Mouse (Mus musculus): Measurements from ENCODE around the gene Atp6v0a4. TPM values are rescaled to one million over a fixed set of nuclear protein-coding genes. Genes with fewer than 3 reads are reported as not detected.

The Atp6v0a4 gene
- 1 to 10 TPM; 4.5 to 4.6 TPM for total RNA-seq (2021)
- long read RNA-seq, partial matches to known transcripts: 2 of 2 reads
- long read RNA-seq, other reads (novel, unspliced or antisense): 0 of 2 reads

DNA sequence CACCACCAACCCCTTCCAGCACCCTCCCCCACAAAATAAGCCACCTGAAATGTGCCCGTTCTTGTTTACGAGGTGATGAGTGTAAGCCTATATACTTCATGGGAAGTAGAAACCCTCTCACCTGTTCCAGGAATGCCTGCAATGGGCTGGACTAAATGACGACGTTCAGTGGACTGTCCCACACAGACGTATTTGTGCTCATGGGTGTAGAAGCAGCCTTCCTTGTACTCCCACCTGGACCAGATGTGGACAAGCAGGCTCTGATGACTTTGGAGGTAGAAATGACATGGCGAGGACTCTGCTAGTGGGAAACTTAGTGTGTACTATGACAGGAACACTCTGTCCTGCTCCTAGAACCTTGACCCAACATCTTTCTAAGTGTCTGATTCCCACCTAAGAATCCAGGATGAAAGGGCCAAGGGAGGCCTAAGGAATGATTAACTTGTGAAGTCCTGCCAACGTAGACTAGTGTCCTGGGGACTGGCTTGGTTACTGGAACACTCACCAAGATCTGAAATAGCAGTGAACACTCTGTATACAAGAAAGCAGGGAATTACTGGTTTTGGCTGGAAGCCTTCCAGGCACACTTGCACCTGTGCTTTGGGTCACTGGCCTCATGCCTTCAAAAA is at the start of gene Atp6v0a4:
Atp6v0a4 (minus strand) TSS at position 380 of the 629 bp plus-strand sequence.
- DNase-seq (ENCODE audit: low spot score in 2 of 2): no peak

DNA sequence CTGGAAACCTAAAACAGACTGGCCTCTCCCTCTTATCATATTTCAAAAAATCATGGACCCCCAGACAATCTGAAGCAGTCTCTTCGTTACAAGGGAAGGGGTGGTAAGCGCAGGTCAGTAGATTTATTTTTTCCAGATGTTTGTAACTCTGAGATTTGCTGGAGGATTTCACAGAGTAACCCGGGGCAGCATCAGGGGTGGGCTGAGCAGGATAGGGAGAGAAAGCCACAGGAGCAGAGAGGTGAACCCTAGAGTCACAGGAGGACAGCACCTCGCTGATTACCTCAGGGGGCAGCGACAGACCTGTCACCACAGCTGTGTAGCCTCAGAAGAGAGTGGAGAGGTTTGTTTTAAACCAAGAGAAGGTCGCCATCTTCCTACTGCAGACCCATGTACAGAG is 41.0 kb upstream of the Atp6v0a4 start:
- DNase-seq (ENCODE audit: low spot score in 2 of 2): no peak

DNA sequence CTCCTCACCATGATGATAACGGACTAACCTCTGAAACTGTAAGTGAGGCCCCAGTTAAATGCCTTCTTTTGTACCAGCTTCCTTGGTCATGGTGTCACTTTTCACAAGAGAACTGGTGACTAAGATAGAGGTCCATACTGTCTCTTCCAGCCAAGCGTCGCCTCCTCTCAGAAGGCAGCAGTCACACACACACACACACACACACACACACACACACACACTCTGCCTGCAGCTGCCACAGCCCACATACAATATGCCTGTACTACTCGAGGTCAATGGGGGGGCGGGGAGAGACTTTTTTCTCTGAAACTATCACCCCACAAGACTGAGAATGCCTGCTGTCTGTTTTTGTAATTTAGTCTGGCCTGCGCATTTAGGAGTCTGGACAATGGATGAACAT is 40.3 kb upstream of the Atp6v0a4 start:
- no peak for DNase-seq (ENCODE audit: low spot score in 2 of 2)

DNA sequence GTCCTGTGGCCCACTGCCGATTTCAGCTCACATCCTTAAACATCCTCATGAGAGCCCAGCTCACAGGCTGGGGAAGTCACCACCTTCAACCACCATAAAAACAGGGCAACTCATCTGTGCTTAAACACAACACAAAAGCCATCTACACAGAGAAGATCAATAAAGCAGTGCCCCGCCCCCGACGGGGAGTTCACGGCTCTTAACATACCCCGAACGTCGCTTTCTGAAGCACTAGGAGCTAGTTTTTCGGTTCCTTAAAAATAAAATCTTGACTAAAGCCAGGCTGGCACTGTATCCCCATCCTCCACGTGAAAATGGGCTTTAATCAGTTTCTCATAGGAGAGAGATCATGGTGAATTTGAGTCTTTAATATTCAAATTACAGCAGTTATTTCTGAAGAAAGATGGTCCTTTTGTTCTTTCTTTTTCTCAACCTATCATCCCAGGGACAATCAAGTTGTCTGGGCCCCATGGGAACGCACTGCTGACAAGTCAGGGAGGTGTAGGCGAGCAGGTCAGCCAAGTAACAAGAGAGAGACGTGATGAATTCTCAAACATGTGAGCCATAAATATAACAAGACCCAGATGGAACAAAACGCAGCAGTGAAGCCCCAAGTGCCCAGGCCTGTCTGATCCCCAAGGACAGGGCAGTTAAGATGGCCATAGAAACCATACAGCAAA is 38.6 kb upstream of the Atp6v0a4 start:
- no peak for DNase-seq (ENCODE audit: low spot score in 2 of 2)

DNA sequence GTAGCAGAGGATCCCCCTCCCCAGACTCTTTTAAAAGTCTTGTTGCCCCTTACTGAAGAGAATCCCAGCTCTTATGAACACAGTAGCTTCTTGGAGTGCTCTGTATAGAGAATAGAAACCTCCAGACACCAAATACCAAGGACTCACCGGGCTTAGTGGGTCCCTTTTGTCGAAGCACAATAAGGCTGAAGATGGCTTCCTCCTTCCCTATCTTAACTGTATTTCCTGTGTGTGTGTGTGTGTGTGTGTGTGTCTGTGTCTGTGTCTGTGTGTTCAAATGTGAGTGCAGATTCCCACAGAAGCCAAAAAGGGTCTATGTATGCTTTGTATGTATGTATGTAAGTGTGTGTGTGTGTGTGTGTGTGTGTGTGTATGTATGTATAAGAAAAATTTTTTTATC is 36.2 kb upstream of the Atp6v0a4 start:
- no peak for DNase-seq (ENCODE audit: low spot score in 2 of 2)

- peak; percentile 91 to 92 for DNase-seq (ENCODE audit: low spot score in 2 of 2)
These were observed 35.7 kb upstream of the Atp6v0a4 start for GRCm38 (mm10) chr6:38160102-38160501.

DNA sequence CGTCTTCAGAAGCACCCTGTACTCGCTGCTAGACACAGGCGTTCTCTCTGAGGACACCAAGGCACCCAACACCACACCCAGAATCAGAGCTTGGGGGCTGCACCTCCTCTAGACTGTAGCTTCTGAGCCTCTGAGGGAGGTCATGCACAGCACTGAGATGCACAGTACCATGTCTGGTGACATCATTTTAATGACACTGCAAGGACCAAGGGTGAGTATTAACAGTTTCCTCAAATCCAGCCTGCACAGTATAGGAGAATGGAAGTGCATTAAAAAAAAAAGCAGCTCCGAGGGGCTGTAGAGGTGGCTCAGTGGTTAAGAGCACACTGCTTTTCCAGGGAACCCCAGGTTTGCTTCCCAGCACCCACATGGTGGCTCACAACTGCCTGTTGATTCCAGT is 35.2 kb upstream of the Atp6v0a4 start:
- DNase-seq (ENCODE audit: low spot score in 2 of 2): no peak

DNA sequence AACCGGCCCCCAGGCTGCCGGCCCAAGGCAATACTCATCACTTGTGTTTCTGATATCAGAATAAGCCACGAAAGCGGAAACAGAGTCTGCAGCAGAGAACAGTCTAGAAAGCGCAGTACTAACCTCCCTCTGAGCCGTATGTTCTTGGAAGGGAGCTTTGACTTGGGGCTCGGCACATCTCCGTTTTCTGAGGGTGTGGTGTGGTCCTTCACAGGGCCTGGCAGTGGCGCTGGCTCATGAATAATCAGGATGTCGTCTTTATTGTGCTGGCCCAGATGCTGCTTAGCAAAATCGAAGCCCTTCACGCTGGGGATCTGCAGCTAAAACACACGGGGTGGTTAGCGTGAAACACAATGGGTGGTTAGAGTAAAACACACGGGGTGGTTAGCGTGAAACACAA is 33.5 kb upstream of the Atp6v0a4 start:
- no peak for DNase-seq (ENCODE audit: low spot score in 2 of 2)

DNA sequence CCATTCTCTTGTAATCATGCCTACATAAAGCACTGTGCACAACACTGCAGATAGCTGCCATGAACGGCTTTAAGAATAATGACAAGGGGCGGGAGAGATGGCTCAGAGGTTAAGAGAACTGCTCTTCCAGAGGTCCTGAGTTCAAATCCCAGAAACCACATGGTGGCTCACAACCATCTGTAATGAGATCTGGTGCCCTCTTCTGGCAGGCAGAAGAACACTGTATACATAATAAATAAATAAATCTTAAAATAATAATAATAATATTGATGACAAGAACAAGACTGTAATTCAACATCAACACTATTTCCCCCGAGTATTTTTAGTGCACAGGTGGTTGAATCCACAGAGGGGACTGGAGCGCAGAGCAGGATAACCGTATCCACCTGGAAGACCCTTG is 31.8 kb upstream of the Atp6v0a4 start:
- no peak for DNase-seq (ENCODE audit: low spot score in 2 of 2)

- DNase-seq (ENCODE audit: low spot score in 2 of 2): no peak
These were observed 27.9 kb upstream of the Atp6v0a4 start for GRCm38 (mm10) chr6:38152305-38152704.

- DNase-seq (ENCODE audit: low spot score in 2 of 2): no peak
These were observed 25.1 kb upstream of the Atp6v0a4 start for GRCm38 (mm10) chr6:38149483-38149882.

- no peak for DNase-seq (ENCODE audit: low spot score in 2 of 2)
These were observed 24.2 kb upstream of the Atp6v0a4 start for GRCm38 (mm10) chr6:38148626-38149025.

DNA sequence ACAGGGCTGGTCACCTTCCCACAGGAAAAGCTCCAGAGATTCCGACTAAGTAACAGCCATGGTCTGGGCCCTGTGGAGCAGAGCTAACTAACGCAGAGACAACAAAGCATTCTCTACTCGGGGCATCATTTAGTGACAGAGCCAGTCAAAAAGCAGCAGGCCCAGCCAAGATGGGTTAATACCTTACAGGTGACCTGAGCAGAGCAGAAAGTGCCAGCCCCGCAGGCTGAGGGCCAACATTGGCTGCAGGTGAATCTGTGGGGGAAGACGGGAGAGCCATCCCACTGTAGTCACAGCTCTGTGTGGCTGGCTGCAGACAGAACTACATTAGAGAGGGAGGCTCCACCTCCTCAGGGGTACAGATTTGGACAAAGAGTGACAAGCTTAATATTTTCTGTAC is 22.9 kb upstream of the Atp6v0a4 start:
- no peak for DNase-seq (ENCODE audit: low spot score in 2 of 2)

DNA sequence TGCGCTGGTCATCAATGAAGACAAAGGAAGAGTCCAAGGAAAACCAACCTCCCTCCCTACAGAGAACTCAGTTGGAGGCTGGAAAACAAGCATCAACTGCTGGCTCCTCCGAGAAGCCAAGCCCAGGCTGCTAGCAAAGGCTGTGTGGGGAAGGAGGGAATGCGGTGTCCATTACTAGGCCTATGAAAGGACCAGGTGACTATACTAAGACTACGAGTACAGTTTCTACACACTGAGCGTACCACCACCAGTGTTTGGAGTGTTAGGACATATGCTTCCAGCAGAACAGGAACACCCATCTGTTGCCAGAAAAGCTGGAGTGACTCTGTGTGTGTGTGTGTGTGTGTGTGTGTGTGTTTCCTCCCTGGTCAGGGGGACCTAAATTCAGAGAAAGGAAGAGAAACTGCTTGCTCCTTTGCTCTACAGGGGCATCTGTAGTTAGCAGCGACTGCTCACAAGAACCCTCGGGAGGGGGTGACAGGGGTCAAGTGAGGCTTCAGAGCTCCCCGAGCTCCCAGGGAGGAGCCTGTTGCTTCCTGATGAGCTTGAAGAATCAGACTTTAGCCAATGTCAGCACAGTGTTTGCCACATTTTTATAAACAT is 21.2 kb upstream of the Atp6v0a4 start:
- peak; percentile 36 to 37 for DNase-seq (ENCODE audit: low spot score in 2 of 2)

DNA sequence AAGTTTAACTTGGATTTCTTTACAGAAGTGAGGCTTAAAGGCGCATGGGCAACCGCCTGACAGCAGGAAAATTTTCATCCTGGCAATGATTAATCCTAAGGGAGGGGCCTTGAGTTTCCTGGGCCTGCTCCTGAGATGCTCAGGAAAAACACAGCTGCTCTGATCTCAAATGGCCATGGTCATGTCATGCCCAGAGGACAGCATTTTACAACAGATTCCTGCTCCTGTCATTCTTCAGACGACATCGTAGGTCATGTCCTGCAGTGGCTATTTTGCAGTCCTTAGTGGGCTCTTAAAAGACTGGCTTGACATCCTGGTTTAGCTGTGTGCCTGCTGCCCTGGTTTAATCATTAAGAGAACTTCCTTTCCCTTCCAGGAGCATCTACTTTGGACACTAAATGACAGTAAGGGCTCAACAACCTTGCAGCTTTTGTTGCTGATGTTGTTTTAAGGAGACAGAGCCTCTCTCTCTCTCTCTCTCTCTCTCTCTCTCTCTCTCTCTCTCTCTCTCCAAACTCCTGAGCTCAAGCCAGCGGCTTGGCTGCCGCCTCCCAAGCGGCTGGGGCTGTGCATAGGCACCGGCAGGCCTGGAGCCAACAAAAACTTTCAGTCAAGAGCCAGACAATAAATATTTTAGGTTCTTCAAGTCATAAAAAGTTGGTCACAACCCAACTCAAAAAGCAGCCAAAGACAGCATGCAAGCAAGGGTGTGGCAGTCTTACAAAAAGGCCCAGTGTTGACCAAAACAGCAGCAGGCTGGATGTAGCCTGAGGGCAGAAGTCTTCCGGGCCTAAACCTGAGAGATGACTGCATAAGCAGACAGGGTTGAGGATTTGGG is 20.0 kb upstream of the Atp6v0a4 start:
- DNase-seq (ENCODE audit: low spot score in 2 of 2): no peak

- no peak for DNase-seq (ENCODE audit: low spot score in 2 of 2)
These were observed 16.0 kb upstream of the Atp6v0a4 start for GRCm38 (mm10) chr6:38140402-38140801.

- DNase-seq (ENCODE audit: low spot score in 2 of 2): no peak
These were observed 14.7 kb upstream of the Atp6v0a4 start for GRCm38 (mm10) chr6:38139086-38139485.

DNA sequence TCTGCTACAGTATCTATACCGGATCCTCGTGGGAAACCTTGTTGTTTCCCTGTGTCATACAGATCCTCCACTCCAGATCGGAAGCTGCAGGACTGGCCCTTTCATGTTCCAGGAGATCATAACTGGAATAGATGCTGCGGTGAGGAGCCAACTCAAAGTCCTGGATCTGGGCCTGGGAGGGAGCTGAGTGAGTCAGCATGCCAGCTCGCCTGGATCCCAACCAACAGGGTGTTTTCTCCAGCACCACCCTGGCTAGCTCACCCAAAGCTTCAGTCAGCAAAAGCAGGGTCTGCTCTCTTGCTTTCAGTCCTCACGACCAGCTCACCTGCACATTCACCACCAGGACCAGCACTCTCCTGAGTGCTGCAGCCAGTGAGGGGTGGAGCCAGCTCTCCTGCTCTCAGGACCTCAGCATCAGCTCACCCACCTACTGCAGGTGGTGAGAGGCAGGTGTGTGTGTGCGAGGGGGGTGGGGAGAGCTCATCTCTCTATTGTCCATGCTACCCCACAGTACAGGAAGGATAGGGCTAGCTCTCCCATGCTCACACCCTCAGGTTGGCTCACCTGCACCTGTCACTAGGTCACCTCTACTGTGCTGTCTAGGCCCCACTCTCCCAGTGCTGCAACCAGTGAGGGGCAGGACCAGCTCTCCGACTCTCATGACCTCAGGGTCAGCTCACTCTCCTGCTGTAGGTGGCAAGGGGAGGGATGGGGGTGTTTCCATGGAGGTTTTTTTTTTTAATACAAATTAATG is 10.6 kb upstream of the Atp6v0a4 start:
- DNase-seq (ENCODE audit: low spot score in 2 of 2): peak; percentile 69 to 77

DNA sequence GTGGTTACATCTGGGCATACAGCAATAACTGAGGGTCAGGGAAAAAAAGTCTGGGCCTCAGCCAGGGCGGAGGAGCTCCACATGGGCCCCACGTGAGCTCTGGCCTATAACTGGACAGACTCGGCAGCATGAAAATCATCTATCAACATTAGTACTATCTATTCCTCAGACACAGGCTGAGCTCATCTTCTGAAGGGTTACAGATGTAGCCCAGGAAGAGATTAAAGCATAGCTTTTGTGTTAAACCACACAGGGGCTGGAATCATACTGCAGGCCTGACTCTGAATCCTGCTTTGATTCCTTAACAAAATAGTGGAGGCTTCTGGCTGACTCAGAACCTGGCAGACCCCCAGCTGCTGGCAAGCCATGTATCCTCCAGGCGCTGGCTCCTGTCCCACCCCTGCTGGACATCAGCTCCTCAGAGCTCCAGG is 7.4 kb upstream of the Atp6v0a4 start:
- peak; percentile 43 to 63 for DNase-seq (ENCODE audit: low spot score in 2 of 2)

DNA sequence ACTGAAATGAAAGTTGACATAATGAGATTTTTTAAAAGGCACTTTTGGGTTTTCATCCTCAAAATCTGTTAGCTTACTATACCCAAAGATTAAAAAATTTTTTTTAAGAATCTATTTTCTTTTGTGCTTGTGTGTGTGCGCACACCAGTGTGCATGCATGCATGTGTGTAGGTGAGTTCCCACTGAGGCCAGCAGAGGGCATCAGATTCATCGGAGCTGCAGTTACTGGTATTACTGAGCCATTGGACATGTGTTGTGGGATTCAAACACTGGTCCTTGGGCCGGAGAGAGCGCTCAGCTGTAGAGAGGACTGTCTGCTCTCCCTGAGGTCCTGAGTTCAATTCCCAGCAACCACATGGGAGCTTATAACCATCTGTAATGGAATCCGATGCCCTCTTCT is 5.5 kb upstream of the Atp6v0a4 start:
- DNase-seq (ENCODE audit: low spot score in 2 of 2): no peak

GRCm38 (mm10) chr6:38128115-38128514 is 3.7 kb upstream of the Atp6v0a4 start:
- DNase-seq (ENCODE audit: low spot score in 2 of 2): no peak
